Mouse (Mus musculus): ENCODE data around the gene Zfp423. TPM values are rescaled to one million over a fixed set of nuclear protein-coding genes. Genes with fewer than 3 reads are reported as not detected.

Zfp423 gene
- polyA plus RNA-seq, 1 experiment from 2014 or later = 27.9 TPM

- H3K27me3 ChIP-seq (replicated peaks; ENCODE audit: control insufficient read depth, insufficient read depth, low read length) = peaks cover 7% of the 10 kb centered on the region; the same call in 1 of the 2 replicates
Observed at GRCm38 (mm10) chr8:87957871-87958450, 1.4 kb downstream of the Zfp423 start.

DNA sequence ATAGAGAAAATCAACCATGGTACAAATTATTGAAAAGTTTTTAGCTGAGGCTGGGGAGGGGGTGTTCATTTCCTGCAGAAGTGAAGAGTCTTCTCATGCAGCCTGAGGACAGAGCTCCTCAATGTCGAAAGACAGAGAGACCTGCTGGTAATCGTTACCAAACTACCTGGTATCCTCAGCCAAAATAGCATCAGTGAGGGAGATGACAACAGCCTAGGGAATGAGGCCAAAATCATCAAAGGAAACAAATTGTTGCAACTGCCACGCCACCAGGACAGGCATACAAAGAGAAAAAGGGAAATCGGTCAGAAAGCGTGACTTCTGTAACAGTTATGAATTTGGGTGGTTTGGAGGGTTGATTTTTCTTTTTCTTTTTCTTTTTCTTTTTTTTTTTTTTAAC lies 3.4 kb downstream of the Zfp423 start:
- ATAC-seq = no peak
- no peaks in the 10 kb centered on the region for H3K9me3 ChIP-seq (replicated peaks; ENCODE audit: control insufficient read depth, low read length)
- 45% methylated on average over 5 of the region's 5 CpGs for WGBS
- no peak overlapping the region for H3K9ac ChIP-seq (ENCODE audit: low read length)
- no peaks in the 10 kb centered on the region for H3K36me3 ChIP-seq (ENCODE audit: control insufficient read depth, insufficient read depth, low read length)
- DNase-seq (ENCODE audit: low spot score) = no peak
- H3K4me2 ChIP-seq (ENCODE audit: low read length) = peak overlapping the region; percentile 85
- H3K27ac ChIP-seq (ENCODE audit: low read depth, low read length) = no peak overlapping the region
- peaks cover 40% of the 10 kb centered on the region for H3K4me1 ChIP-seq (ENCODE audit: control insufficient read depth, insufficient read depth, low read length)
- H3K27me3 ChIP-seq (replicated peaks; ENCODE audit: control insufficient read depth, insufficient read depth, low read length) = peaks cover under 1% of the 10 kb centered on the region; the same call in 1 of the 2 replicates
- no peak overlapping the region for H3K4me3 ChIP-seq (ENCODE audit: low read depth, low read length)

More at GRCm38 (mm10) chr8:87957871-87958450, 1.4 kb downstream of the Zfp423 start:
- H3K36me3 ChIP-seq (ENCODE audit: control insufficient read depth, insufficient read depth, low read length) = no peaks in the 10 kb centered on the region
- peak overlapping the region; percentile 85 for H3K4me2 ChIP-seq (ENCODE audit: low read length)
- H3K4me3 ChIP-seq (ENCODE audit: low read depth, low read length) = peak overlapping the region; percentile 85
- H3K9ac ChIP-seq (ENCODE audit: low read length) = peak overlapping the region; percentile 94
- H3K9me3 ChIP-seq (replicated peaks; ENCODE audit: control insufficient read depth, low read length) = no peaks in the 10 kb centered on the region
- 0% methylated on average over 20 of the region's 20 CpGs for WGBS
- peaks cover 55% of the 10 kb centered on the region for H3K4me1 ChIP-seq (ENCODE audit: control insufficient read depth, insufficient read depth, low read length)
- H3K27ac ChIP-seq (ENCODE audit: low read depth, low read length) = peak overlapping the region; percentile 97
- ATAC-seq (peak; percentile 0; the same call in 1 of the 2 replicates), DNase-seq (ENCODE audit: low spot score) (peak; percentile 48)

GRCm38 (mm10) chr8:87953473-87953872 lies 5.9 kb downstream of the Zfp423 start:
- peaks cover 38% of the 10 kb centered on the region for H3K4me1 ChIP-seq (ENCODE audit: control insufficient read depth, insufficient read depth, low read length)
- WGBS = 9% methylated on average over 5 of the region's 5 CpGs
- DNase-seq (ENCODE audit: low spot score) = peak; percentile 49

GRCm38 (mm10) chr8:87952298-87952697 lies 7.1 kb downstream of the Zfp423 start:
- DNase-seq (ENCODE audit: low spot score) (no peak), ATAC-seq (no peak)
- H3K9me3 ChIP-seq (replicated peaks; ENCODE audit: control insufficient read depth, low read length) = no peaks in the 10 kb centered on the region
- WGBS = 70% methylated on average over 6 of the region's 6 CpGs
- no peak overlapping the region for H3K27ac ChIP-seq (ENCODE audit: low read depth, low read length)
- H3K27me3 ChIP-seq (replicated peaks; ENCODE audit: control insufficient read depth, insufficient read depth, low read length) = no peaks in the 10 kb centered on the region
- H3K36me3 ChIP-seq (ENCODE audit: control insufficient read depth, insufficient read depth, low read length) = no peaks in the 10 kb centered on the region
- no peak overlapping the region for H3K4me3 ChIP-seq (ENCODE audit: low read depth, low read length)
- H3K9ac ChIP-seq (ENCODE audit: low read length) = no peak overlapping the region
- no peak overlapping the region for H3K4me2 ChIP-seq (ENCODE audit: low read length)
- peaks cover 31% of the 10 kb centered on the region for H3K4me1 ChIP-seq (ENCODE audit: control insufficient read depth, insufficient read depth, low read length)

More at GRCm38 (mm10) chr8:87953473-87953872, 5.9 kb downstream of the Zfp423 start:
- H3K36me3 ChIP-seq (ENCODE audit: control insufficient read depth, insufficient read depth, low read length) = no peaks in the 10 kb centered on the region
- ATAC-seq = no peak
- H3K27ac ChIP-seq (ENCODE audit: low read depth, low read length) = no peak overlapping the region
- H3K9ac ChIP-seq (ENCODE audit: low read length) = no peak overlapping the region
- H3K4me2 ChIP-seq (ENCODE audit: low read length) = 0 out of 2 replicates have a peak overlapping the region, but pooled peaks have one; percentile 6
- H3K4me3 ChIP-seq (ENCODE audit: low read depth, low read length) = no peak overlapping the region
- no peaks in the 10 kb centered on the region for H3K27me3 ChIP-seq (replicated peaks; ENCODE audit: control insufficient read depth, insufficient read depth, low read length)
- H3K9me3 ChIP-seq (replicated peaks; ENCODE audit: control insufficient read depth, low read length) = no peaks in the 10 kb centered on the region

DNA sequence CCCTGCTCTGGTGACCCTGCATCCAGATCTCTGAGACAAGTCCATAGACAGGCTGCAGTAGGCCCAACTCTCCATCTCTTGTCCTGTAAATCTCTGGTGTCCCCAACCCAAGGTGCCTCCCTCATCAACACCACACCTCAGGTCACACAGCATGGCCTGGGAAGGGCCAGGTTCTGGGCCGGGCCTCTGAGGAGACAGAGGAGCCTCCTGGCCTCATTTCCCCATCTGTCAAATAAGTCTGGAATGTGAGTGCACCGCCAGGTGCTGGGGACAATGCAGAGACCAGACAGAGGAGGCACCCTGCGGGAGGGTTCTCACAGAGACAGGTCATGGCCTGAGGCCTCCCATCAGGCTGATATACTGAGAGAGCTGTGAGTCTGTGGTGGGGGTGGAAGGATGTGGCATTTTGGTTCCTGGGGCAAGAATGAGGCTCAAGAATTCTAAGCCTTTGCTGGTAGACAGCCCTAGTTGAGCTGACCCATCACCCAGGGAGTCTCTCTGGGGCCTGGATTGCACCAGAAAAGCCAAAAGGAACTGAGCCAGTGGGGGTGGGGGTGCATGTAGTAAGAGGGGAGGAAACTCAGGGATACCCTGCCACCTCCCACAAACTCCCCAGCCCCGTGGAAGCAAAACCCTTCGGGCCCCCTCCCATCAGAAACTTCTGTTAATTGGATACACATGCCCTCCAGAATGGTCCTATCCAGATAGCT lies 15.0 kb downstream of the Zfp423 start:
- peak overlapping the region; percentile 73 for H3K4me2 ChIP-seq (ENCODE audit: low read length)
- 28% methylated on average over 5 of the region's 5 CpGs for WGBS
- peaks cover 17% of the 10 kb centered on the region for H3K4me1 ChIP-seq (ENCODE audit: control insufficient read depth, insufficient read depth, low read length)
- H3K36me3 ChIP-seq (ENCODE audit: control insufficient read depth, insufficient read depth, low read length) = no peaks in the 10 kb centered on the region
- H3K9me3 ChIP-seq (replicated peaks; ENCODE audit: control insufficient read depth, low read length) = no peaks in the 10 kb centered on the region
- H3K9ac ChIP-seq (ENCODE audit: low read length) = peak overlapping the region; percentile 68
- DNase-seq (ENCODE audit: low spot score) (no peak), ATAC-seq (no peak)
- no peaks in the 10 kb centered on the region for H3K27me3 ChIP-seq (replicated peaks; ENCODE audit: control insufficient read depth, insufficient read depth, low read length)
- no peak overlapping the region for H3K27ac ChIP-seq (ENCODE audit: low read depth, low read length)
- H3K4me3 ChIP-seq (ENCODE audit: low read depth, low read length) = peak overlapping the region; percentile 33; the same call in 1 of the 2 replicates

GRCm38 (mm10) chr8:87943651-87944091 lies 15.7 kb downstream of the Zfp423 start:
- ATAC-seq (peak; percentile 54), DNase-seq (ENCODE audit: low spot score) (no peak)
- peaks cover 24% of the 10 kb centered on the region for H3K4me1 ChIP-seq (ENCODE audit: control insufficient read depth, insufficient read depth, low read length)
- H3K9ac ChIP-seq (ENCODE audit: low read length) = peak overlapping the region; percentile 68
- H3K36me3 ChIP-seq (ENCODE audit: control insufficient read depth, insufficient read depth, low read length) = no peaks in the 10 kb centered on the region
- no peaks in the 10 kb centered on the region for H3K9me3 ChIP-seq (replicated peaks; ENCODE audit: control insufficient read depth, low read length)
- WGBS = 3% methylated on average over 38 of the region's 42 CpGs
- peak overlapping the region; percentile 33 for H3K4me3 ChIP-seq (ENCODE audit: low read depth, low read length)
- H3K4me2 ChIP-seq (ENCODE audit: low read length) = peak overlapping the region; percentile 73
- no peak overlapping the region for H3K27ac ChIP-seq (ENCODE audit: low read depth, low read length)
- H3K27me3 ChIP-seq (replicated peaks; ENCODE audit: control insufficient read depth, insufficient read depth, low read length) = no peaks in the 10 kb centered on the region

- no peaks in the 10 kb centered on the region for H3K9me3 ChIP-seq (replicated peaks; ENCODE audit: control insufficient read depth, low read length)
Observed at GRCm38 (mm10) chr8:87940646-87941045, 18.7 kb downstream of the Zfp423 start.

GRCm38 (mm10) chr8:87939308-87939936 lies 20.0 kb downstream of the Zfp423 start:
- H3K9ac ChIP-seq (ENCODE audit: low read length) = peak overlapping the region; percentile 54; the same call in 1 of the 2 replicates
- H3K27ac ChIP-seq (ENCODE audit: low read depth, low read length) = no peak overlapping the region
- WGBS = 24% methylated on average over 8 of the region's 8 CpGs
- ATAC-seq = no peak
- no peaks in the 10 kb centered on the region for H3K36me3 ChIP-seq (ENCODE audit: control insufficient read depth, insufficient read depth, low read length)
- H3K9me3 ChIP-seq (replicated peaks; ENCODE audit: control insufficient read depth, low read length) = no peaks in the 10 kb centered on the region
- DNase-seq (ENCODE audit: low spot score) = no peak
- H3K4me2 ChIP-seq (ENCODE audit: low read length) = peak overlapping the region; percentile 45; the same call in 1 of the 2 replicates
- H3K27me3 ChIP-seq (replicated peaks; ENCODE audit: control insufficient read depth, insufficient read depth, low read length) = no peaks in the 10 kb centered on the region
- peaks cover 37% of the 10 kb centered on the region for H3K4me1 ChIP-seq (ENCODE audit: control insufficient read depth, insufficient read depth, low read length)
- H3K4me3 ChIP-seq (ENCODE audit: low read depth, low read length) = no peak overlapping the region

More at GRCm38 (mm10) chr8:87940646-87941045, 18.7 kb downstream of the Zfp423 start:
- Histone ChIP-seq H3K4me2 (ENCODE audit: low read length) (no peak overlapping the region), H3K27me3 (replicated peaks; ENCODE audit: control insufficient read depth, insufficient read depth, low read length) (no peaks in the 10 kb centered on the region), H3K27ac (ENCODE audit: low read depth, low read length) (no peak overlapping the region), H3K4me1 (ENCODE audit: control insufficient read depth, insufficient read depth, low read length) (peaks cover 37% of the 10 kb centered on the region), H3K9ac (ENCODE audit: low read length) (no peak overlapping the region), H3K36me3 (ENCODE audit: control insufficient read depth, insufficient read depth, low read length) (no peaks in the 10 kb centered on the region), H3K4me3 (ENCODE audit: low read depth, low read length) (no peak overlapping the region)
- no peak for ATAC-seq
- no peak for DNase-seq (ENCODE audit: low spot score)
- WGBS = 48% methylated on average over 6 of the region's 6 CpGs
